Mouse (Mus musculus) right cerebral cortex, postnatal 10 days (tissue): ENCODE data around the gene Dlgap4.

ENCODE experiments used
- DNase-seq, 2 experiments: peaks; one replicate each; pipeline ENCODE4 v3.0.0; 2021; ENCODE audit warnings: low spot score in 2 of 2

The Dlgap4 gene

GRCm38 (mm10) chr2:156716683-156717082 is 103.2 kb downstream of the Dlgap4 start:
- no peak for DNase-seq

GRCm38 (mm10) chr2:156717320-156718281 is 104.1 kb downstream of the Dlgap4 start:
- peak; percentile 75 to 88 for DNase-seq

- DNase-seq: no peak
These were observed 105.3 kb downstream of the Dlgap4 start for GRCm38 (mm10) chr2:156718793-156719192.

- no peak for DNase-seq
These were observed 106.2 kb downstream of the Dlgap4 start for GRCm38 (mm10) chr2:156719549-156720312.

- peak in 1 of 2 experiments; percentile 72 for DNase-seq
These were observed 106.8 kb downstream of the Dlgap4 start for GRCm38 (mm10) chr2:156720313-156720674.

- DNase-seq: peak; percentile 96 to 97
These were observed 107.4 kb downstream of the Dlgap4 start for GRCm38 (mm10) chr2:156720675-156721553.

- DNase-seq: no peak
These were observed 108.1 kb downstream of the Dlgap4 start for GRCm38 (mm10) chr2:156721554-156722070.

- DNase-seq: peak; percentile 77 to 86
These were observed 108.6 kb downstream of the Dlgap4 start for GRCm38 (mm10) chr2:156722071-156722575.

GRCm38 (mm10) chr2:156722752-156723151 is 109.2 kb downstream of the Dlgap4 start:
- DNase-seq: no peak

- DNase-seq: no peak
These were observed 110.5 kb downstream of the Dlgap4 start for GRCm38 (mm10) chr2:156723899-156724523.

GRCm38 (mm10) chr2:156724871-156725270 is 111.4 kb downstream of the Dlgap4 start:
- DNase-seq: no peak

- no peak for DNase-seq
These were observed 112.8 kb downstream of the Dlgap4 start for GRCm38 (mm10) chr2:156726344-156726743.

- no peak for DNase-seq
These were observed 113.4 kb downstream of the Dlgap4 start for GRCm38 (mm10) chr2:156726878-156727277.

GRCm38 (mm10) chr2:156729537-156730469 is 116.3 kb downstream of the Dlgap4 start:
- no peak for DNase-seq

- no peak for DNase-seq
These were observed 117.0 kb downstream of the Dlgap4 start for GRCm38 (mm10) chr2:156730501-156730921.

GRCm38 (mm10) chr2:156731592-156731991 is 118.1 kb downstream of the Dlgap4 start:
- DNase-seq: no peak

- DNase-seq: peak; percentile 73 to 81
These were observed 118.6 kb downstream of the Dlgap4 start for GRCm38 (mm10) chr2:156732109-156732508.

GRCm38 (mm10) chr2:156735761-156736335 is 122.3 kb downstream of the Dlgap4 start:
- DNase-seq: no peak

GRCm38 (mm10) chr2:156736846-156737245 is 123.3 kb downstream of the Dlgap4 start:
- DNase-seq: no peak
